Mouse (Mus musculus) lung, embryonic 14.5 days (tissue): ENCODE data around the gene Zdhhc4. TPM values are rescaled to one million over a fixed set of nuclear protein-coding genes. Genes with fewer than 3 reads are reported as not detected.

Source experiments
- ATAC-seq: fragments of 200-750 bp; cut with Nextera tagmentation; 2 replicates; pipeline ENCODE4 v1.8.0; 2017; ENCODE audit warnings: mild to moderate bottlenecking, moderate TSS enrichment, moderate library complexity; ENCODE audit not compliant: insufficient read depth
- DNase-seq: peaks from one replicate; pipeline ENCODE4 v3.0.0-alpha.2; 2015
- H3K27ac ChIP-seq: fragments of 300-500 bp; sonication (generic); 2 replicates; pipeline ENCODE4 v1.5.1; 2014; ENCODE audit warnings: low read depth, mild to moderate bottlenecking, moderate library complexity
- H3K27me3 ChIP-seq: fragments of 300-500 bp; sonication (generic); 2 replicates; pipeline ENCODE4 v1.6.1; 2014; ENCODE audit warnings: low read length, control low read depth; ENCODE audit not compliant: insufficient read depth
- H3K36me3 ChIP-seq: fragments of 300-500 bp; sonication (generic); 2 replicates; pipeline ENCODE4 v1.6.1; 2014; ENCODE audit warnings: control low read depth; ENCODE audit not compliant: insufficient read depth
- H3K4me1 ChIP-seq: fragments of 300-500 bp; sonication (generic); 2 replicates; pipeline ENCODE4 v1.6.1; 2014; ENCODE audit warnings: antibody characterized with exemption, control low read depth; ENCODE audit not compliant: insufficient read depth
- H3K4me2 ChIP-seq: fragments of 300-500 bp; sonication (generic); 2 replicates; pipeline ENCODE4 v1.6.1; 2014; ENCODE audit warnings: mild to moderate bottlenecking
- H3K4me3 ChIP-seq: fragments of 300-500 bp; sonication (generic); 2 replicates; pipeline ENCODE4 v1.5.1; 2014; ENCODE audit warnings: low read depth, low read length
- H3K9ac ChIP-seq: fragments of 300-500 bp; sonication (generic); 2 replicates; pipeline ENCODE4 v1.6.1; 2014
- H3K9me3 ChIP-seq: fragments of 300-500 bp; sonication (generic); 2 replicates; pipeline ENCODE4 v1.6.1; 2016; ENCODE audit warnings: low read depth, low read length, control low read depth
- CTCF ChIP-seq: IDR thresholded peaks from 2 replicates; pipeline ENCODE4 v1.5.1; 2016; ENCODE audit warnings: antibody characterized with exemption, low read depth
- WGBS: fragments of 180-500 bp; shearing (Covaris S2); extraction: QIAGEN DNeasy Blood & Tissue Kit; methylation state at CpG from one replicate; pipeline ENCODE4 v1.1.7; 2014; 5-methylcytosine and 5-hydroxymethylcytosine counted together
- polyA plus RNA-seq: library from polyadenylated mRNA; unstranded; fragments of >200 nt; fragmentation: Nextera tagmentation; extraction: Ambion mirVana; gene quantifications from 2 replicates; pipeline ENCODE4 v1.2.1, GENCODE M21; 2014

The Zdhhc4 gene
- polyA plus RNA-seq, 1 experiment from 2014 or later: 74.6 TPM

DNA sequence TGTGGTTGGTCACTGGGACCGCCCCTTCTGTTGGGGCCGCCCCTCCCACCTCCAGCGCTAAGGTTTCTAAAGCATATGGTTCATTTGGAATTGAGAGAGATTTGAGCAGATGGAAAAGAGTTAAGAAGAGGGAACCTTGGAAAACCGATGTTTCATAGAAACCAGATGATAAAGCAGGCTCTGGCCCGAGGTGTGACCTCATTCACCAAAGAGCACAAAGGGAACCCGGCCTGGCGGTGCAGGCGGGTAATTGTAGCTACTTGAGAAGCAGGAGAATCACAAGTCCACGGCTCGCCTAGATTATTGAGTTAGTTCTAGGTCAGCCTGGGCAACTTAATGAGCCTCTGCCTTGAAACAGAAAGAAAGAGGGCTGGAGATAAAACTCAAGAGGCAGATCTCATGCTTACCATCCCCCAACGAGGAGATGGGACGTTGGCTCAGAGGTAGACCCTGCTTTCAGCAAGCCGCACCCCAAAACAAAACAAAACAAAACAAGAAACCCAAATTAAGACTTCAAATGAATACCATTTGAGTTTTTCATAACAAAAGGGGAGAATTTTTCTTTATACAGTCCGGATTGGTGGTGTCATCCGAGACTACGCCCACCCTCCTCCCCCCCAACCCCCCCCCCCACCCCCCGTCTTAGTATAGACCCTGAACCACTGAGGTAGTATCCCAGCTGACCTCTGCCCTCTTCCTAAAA lies 27.8 kb upstream of the Zdhhc4 start, which contains the start of gene Grid2ip:
Gene Grid2ip (plus strand): TSS at position 653 of the 703 bp plus-strand sequence.
- DNase-seq (no peak), ATAC-seq (no peak)
- Histone ChIP-seq H3K9me3 (no peaks in the 10 kb centered on the region), H3K4me1 (no peaks in the 10 kb centered on the region), H3K4me2 (peak within 1 kb of the TSS; percentile 35), H3K36me3 (no peaks in the 10 kb centered on the region), H3K27ac (no peak within 1 kb of the TSS), H3K9ac (no peak within 1 kb of the TSS; the same call in 1 of the 2 replicates), H3K4me3 (peak within 1 kb of the TSS; percentile 15; the same call in 1 of the 2 replicates), H3K27me3 (peaks cover 31% of the 10 kb centered on the region)
- TF ChIP-seq CTCF: no peak
- 17% methylated on average over 17 of the region's 17 CpGs for WGBS

DNA sequence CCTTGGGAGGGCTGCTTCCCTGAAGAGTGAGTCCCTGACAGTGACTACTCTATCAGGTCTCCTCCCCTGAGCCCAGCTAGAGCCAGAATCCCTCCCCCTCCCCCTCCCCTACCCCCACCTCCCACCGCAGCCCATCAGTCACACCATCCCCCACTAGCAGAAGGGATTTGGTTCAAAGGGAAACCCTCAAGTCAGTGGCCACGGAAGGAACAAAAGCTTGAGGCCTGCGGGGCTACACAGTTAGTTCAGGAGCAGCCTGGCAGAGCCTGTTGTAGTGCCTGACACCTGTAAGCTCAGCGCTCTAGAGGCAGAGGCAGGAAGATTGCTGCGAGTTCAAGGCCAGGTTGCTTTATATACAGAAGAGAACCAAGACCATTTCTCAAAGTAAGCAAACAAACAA lies 27.0 kb upstream of the Zdhhc4 start:
- WGBS: 32% methylated on average over 5 of the region's 5 CpGs

GRCm38 (mm10) chr5:143346367-143346766 lies 17.3 kb upstream of the Zdhhc4 start:
- ATAC-seq (no peak), DNase-seq (no peak)
- no peaks in the 10 kb centered on the region for H3K27me3 ChIP-seq
- no peak for TF ChIP-seq CTCF
- 77% methylated on average over 8 of the region's 8 CpGs for WGBS
- no peaks in the 10 kb centered on the region for H3K9me3 ChIP-seq
- no peaks in the 10 kb centered on the region for H3K36me3 ChIP-seq
- H3K4me1 ChIP-seq: no peaks in the 10 kb centered on the region
- no peak overlapping the region for H3K4me2 ChIP-seq
- H3K27ac ChIP-seq: no peak overlapping the region
- no peak overlapping the region for H3K4me3 ChIP-seq
- H3K9ac ChIP-seq: no peak overlapping the region

More for the DNA sequence above, 27.0 kb upstream of the Zdhhc4 start:
- Histone ChIP-seq H3K36me3 (no peaks in the 10 kb centered on the region), H3K27me3 (peaks cover 31% of the 10 kb centered on the region), H3K4me3 (no peak overlapping the region), H3K9ac (no peak overlapping the region), H3K4me1 (no peaks in the 10 kb centered on the region), H3K4me2 (no peak overlapping the region), H3K27ac (no peak overlapping the region), H3K9me3 (no peaks in the 10 kb centered on the region)
- no peak for TF ChIP-seq CTCF
- DNase-seq (no peak), ATAC-seq (no peak)

GRCm38 (mm10) chr5:143339603-143340002 lies 10.5 kb upstream of the Zdhhc4 start:
- no peak overlapping the region for H3K27ac ChIP-seq
- DNase-seq: no peak

DNA sequence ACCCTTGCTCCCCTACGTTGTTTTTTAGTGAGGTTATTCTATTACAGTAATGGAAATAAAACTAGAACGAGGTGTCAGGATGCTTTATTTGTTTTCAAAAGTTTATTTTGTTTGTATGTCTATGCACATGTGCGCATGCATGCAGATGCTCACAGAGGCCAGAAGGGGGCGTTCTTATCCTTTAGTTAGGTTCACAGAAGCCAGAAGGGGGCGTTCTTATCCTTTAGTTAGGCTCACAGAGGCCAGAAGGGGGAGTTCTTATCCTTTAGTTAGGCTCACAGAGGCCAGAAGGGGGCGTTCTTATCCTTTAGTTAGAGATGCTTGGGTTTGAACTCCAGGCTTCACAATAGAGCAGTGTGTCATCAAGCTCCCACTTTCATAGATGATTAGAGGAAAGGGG lies 7.5 kb upstream of the Zdhhc4 start:
- H3K4me2 ChIP-seq: no peak overlapping the region
- no peak for ATAC-seq
- no peak for TF ChIP-seq CTCF
- no peak overlapping the region for H3K4me3 ChIP-seq
- H3K36me3 ChIP-seq: no peaks in the 10 kb centered on the region
- H3K9me3 ChIP-seq: no peaks in the 10 kb centered on the region
- no peaks in the 10 kb centered on the region for H3K27me3 ChIP-seq
- peak; percentile 26 for DNase-seq
- no peak overlapping the region for H3K9ac ChIP-seq
- H3K27ac ChIP-seq: no peak overlapping the region
- 56% methylated on average over 6 of the region's 6 CpGs for WGBS
- no peaks in the 10 kb centered on the region for H3K4me1 ChIP-seq

More at GRCm38 (mm10) chr5:143339603-143340002, 10.5 kb upstream of the Zdhhc4 start:
- WGBS: 39% methylated on average over 6 of the region's 6 CpGs
- Histone ChIP-seq H3K4me1 (no peaks in the 10 kb centered on the region), H3K36me3 (no peaks in the 10 kb centered on the region), H3K9me3 (no peaks in the 10 kb centered on the region), H3K9ac (no peak overlapping the region), H3K27me3 (no peaks in the 10 kb centered on the region), H3K4me3 (no peak overlapping the region), H3K4me2 (no peak overlapping the region)
- ATAC-seq: no peak
- TF ChIP-seq CTCF: no peak

GRCm38 (mm10) chr5:143335089-143335460 lies 6.0 kb upstream of the Zdhhc4 start:
- no peak overlapping the region for H3K4me3 ChIP-seq
- no peak for DNase-seq
- 70% methylated on average over 7 of the region's 7 CpGs for WGBS
- H3K27ac ChIP-seq: no peak overlapping the region
- H3K4me2 ChIP-seq: no peak overlapping the region
- ATAC-seq: no peak
- H3K4me1 ChIP-seq: 0 out of 2 replicates have a peak, but pooled peaks cover 1% of the 10 kb centered on the region
- H3K36me3 ChIP-seq: no peaks in the 10 kb centered on the region
- no peak for TF ChIP-seq CTCF
- H3K9ac ChIP-seq: no peak overlapping the region
- H3K27me3 ChIP-seq: no peaks in the 10 kb centered on the region
- H3K9me3 ChIP-seq: no peaks in the 10 kb centered on the region

GRCm38 (mm10) chr5:143334418-143335088 lies 5.5 kb upstream of the Zdhhc4 start:
- TF ChIP-seq CTCF: no peak
- H3K4me3 ChIP-seq: no peak overlapping the region
- ATAC-seq: no peak
- no peaks in the 10 kb centered on the region for H3K9me3 ChIP-seq
- 65% methylated on average over 14 of the region's 14 CpGs for WGBS
- H3K36me3 ChIP-seq: no peaks in the 10 kb centered on the region
- H3K4me2 ChIP-seq: no peak overlapping the region
- H3K4me1 ChIP-seq: 0 out of 2 replicates have a peak, but pooled peaks cover 5% of the 10 kb centered on the region
- no peak for DNase-seq
- no peak overlapping the region for H3K9ac ChIP-seq
- no peak overlapping the region for H3K27ac ChIP-seq
- no peaks in the 10 kb centered on the region for H3K27me3 ChIP-seq
